Mouse (Mus musculus) gastrocnemius, adult 18-20 months (tissue): Measurements from ENCODE around the gene Cdipt. TPM values are rescaled to one million over a fixed set of nuclear protein-coding genes. Genes with fewer than 3 reads are reported as not detected.

ENCODE experiments used
- DNase-seq: peaks from one replicate; pipeline ENCODE4 v3.0.0; 2021; ENCODE audit warnings: low spot score
- long read RNA-seq, 2 experiments: library from polyadenylated mRNA; stranded (forward); transcript quantifications; one replicate each; pipeline ENCODE4 v2.0.0; 2021
- total RNA-seq, 2 experiments: library from RNA; stranded (reverse); gene quantifications; 2 replicates each; pipeline ENCODE4 v1.2.3; 2021

The Cdipt gene
- 10 to 100 TPM; 30.7 to 31.5 TPM for total RNA-seq
- long read RNA-seq, experiment 1, transcript Cdipt-201 (6 exons, 1,974 nt), result major isoform, 69 of 77 reads
- long read RNA-seq, experiment 1, partial matches to known transcripts, result 2 of 77 reads
- long read RNA-seq, experiment 1, other reads (novel, unspliced or antisense), result 6 of 77 reads
- long read RNA-seq, experiment 2, transcript Cdipt-201 (6 exons, 1,974 nt), result major isoform, 42 of 55 reads
- long read RNA-seq, experiment 2, partial matches to known transcripts, result 1 of 55 reads
- long read RNA-seq, experiment 2, other reads (novel, unspliced or antisense), result 12 of 55 reads

GRCm38 (mm10) chr7:126975893-126975949, at the start of gene Cdipt:
Cdipt (plus strand) TSS chr7:126975914.
- no peak for DNase-seq

- DNase-seq, result no peak
These were observed 49.4 kb upstream of the Cdipt start for GRCm38 (mm10) chr7:126926299-126926698.

DNA sequence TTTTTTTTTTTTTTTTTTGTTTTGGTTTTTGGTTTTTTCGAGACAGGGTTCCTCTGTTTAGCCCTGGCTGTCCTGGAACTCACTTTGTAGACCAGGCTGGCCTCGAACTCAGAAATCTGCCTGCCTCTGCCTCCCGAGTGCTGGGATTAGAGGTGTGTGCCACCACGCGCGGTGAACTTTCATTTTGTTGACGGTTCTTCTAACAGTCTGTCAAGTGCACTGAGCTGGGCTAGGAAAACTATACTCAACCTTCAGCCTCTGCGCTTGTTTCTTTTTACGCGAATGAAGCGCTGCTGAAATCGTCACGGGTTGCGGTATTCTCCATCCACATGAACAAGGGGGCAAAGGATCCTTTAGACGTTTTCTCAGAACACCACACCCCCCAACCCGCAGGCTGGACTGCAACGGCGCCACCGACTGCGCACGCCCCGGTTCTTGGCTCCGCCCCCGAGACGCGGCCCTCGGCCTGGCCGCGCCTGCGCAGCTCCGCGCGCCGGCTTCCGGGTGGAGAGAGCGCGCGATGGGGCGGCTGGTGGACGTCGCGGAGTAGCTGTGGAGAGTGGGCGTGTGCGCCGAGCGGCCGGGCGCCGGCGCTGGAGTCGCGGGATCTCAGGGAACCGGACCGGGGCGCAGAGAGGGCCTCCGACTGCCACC, 47.2 kb upstream of the Cdipt start, which contains the start of gene Kctd13:
TSS of gene Kctd13 (plus strand) at position 496 of the 654 bp plus-strand sequence.
- peak; percentile 92 for DNase-seq

GRCm38 (mm10) chr7:126929046-126929445, 46.7 kb upstream of the Cdipt start:
- no peak for DNase-seq

DNA sequence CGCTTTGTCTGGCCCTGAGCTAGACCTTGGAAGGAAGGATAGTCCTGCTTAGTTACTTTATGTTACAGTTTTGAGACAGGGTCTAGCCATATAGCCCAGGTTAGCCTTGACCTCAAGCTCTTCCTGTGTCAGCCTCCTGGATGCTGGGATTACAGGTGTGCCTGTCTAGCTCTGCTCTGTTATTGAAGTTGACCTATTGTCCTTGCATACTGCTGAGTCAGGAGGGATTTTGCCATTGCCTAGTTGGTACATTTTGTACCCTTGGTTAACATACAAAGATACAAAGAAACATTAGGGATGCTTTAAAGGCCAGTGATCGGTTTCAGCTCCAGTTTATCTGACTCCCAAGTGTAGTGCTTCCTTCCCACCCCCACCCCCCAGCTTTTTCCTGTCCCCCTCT, 43.1 kb upstream of the Cdipt start:
- DNase-seq, result no peak

GRCm38 (mm10) chr7:126941171-126941570, 34.5 kb upstream of the Cdipt start:
- no peak for DNase-seq

GRCm38 (mm10) chr7:126941801-126942200, 33.9 kb upstream of the Cdipt start:
- DNase-seq, result no peak

DNA sequence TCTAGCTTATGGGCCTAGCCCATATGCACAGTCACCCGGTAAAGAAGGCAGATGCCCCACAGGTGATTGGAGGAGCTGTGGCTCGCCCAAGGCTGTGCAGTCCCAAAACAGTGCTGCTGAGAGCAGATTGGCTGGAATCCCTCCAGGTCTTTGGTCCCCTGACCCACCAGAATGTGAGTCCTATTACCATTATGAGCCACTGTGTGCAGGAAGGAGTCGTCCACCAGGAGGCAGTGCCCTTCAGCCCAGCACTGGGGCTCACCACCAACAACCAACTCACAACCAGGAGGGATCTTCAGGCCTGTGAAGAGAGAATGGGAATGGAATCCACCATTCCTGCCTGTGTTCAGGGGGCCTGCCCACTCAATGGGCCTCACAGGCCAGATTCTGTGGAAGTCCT, 29.2 kb upstream of the Cdipt start:
- DNase-seq, result no peak

DNA sequence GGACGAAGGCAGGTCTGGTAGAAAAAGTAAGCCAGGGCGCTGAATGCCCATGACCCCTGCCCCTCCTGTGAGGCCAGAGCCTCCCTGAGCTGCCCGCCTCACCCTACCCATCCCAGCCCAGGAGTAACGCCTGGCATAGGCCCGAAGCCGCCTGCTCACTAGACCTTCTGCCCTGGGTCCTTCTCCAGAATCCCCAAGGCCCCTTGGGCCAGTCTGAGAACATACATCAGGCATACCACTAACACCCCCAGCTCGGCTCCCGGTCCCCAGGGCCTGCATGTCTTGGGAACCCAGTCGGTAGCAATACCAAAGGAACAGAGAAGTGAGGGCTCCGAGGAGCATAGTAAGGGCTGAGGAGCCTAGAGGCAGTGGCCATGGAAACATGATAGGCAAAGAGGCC, 27.1 kb upstream of the Cdipt start:
- no peak for DNase-seq

- DNase-seq, result no peak
These were observed 26.3 kb upstream of the Cdipt start, which contains the start of gene Asphd1 for GRCm38 (mm10) chr7:126949403-126949792. Asphd1 (minus strand) TSS chr7:126949582.

GRCm38 (mm10) chr7:126949793-126950646, 25.7 kb upstream of the Cdipt start, which contains the start of gene Sez6l2:
Sez6l2 (plus strand) TSS chr7:126950563.
- peak; percentile 83 for DNase-seq

DNA sequence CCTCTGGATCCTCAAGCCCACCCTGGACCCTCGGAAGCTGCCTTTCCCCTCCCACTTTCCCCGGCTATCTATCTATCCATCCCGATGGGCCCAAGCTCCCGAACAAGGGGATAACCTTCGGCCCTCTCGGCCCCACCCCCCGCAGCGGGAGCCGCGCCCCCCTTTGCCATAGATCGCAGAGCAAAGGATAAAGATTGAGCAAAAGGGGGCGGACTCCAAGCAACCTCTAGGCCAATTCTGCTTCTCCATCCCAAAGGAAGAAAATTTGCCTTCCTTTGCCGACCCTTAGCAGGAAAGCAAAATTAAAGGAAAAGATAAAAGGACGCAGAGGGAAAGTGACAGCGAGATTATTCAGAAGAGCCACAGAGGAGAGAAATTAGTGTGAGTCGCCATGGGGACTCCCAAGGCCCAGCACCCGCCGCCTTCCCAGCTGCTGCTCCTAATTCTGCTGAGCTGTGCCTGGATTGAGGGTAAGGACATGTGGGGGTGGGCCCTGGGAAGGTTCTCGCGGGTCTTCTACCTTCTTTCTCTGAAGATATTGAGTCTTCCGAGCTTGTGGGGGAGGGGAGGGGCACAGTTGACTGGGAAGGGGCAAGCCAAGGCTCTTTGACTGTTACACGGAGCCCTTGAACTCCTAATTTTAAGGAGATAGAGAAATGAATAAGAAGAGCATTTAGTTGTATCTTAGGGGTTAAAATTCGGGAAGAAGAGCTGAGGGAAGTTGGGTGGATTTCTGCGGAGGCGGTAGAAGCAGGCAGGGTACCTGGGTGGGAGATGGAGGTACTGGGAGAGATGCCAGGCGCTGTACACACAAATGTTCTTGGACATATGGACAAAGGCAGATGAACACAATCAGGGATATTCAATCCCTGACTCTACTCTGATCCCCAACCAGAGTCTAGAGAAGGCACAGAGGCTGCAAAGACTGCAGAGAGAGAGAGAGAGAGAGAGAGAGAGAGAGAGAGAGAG, 24.8 kb upstream of the Cdipt start:
- DNase-seq, result no peak

DNA sequence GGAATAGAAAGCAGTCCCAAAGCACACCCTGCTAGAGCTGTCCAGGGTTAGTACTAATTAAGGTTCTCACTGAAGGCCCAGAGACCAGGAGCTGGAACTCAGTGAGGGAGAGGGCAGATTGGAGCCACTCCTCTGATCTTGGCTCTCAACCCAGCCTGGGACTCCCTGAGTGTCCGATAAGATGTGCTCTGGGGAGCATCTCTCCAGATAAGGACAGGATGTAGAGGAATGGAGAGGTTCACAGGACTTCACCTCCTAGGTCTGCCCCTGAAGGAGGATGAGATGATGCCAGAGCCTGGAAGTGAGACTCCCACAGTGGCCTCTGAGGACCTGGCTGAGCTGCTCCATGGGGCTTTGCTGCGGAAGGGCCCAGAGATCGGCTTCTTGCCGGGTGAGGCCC, 24.0 kb upstream of the Cdipt start:
- no peak for DNase-seq

- DNase-seq, result no peak
These were observed 23.1 kb upstream of the Cdipt start for GRCm38 (mm10) chr7:126952646-126953045.

GRCm38 (mm10) chr7:126955125-126955524, 20.6 kb upstream of the Cdipt start:
- no peak for DNase-seq

DNA sequence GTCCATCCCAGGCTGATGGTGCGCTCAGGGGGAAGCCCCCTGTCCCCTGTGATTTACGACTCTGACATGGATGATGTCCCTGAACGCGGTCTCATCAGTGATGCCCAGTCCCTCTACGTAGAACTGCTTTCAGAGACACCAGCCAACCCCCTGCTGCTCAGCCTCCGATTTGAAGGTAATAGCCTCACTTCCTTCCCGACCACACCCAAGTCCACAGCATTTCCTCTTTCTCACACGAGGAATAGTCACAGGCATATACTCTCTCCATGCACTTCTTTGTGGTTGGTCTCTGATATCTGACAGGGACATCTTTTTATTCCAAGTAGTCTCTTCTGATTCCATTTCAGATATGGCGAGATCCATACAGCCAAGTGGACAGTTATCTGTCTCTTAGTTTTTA, 15.9 kb upstream of the Cdipt start:
- DNase-seq, result no peak

DNA sequence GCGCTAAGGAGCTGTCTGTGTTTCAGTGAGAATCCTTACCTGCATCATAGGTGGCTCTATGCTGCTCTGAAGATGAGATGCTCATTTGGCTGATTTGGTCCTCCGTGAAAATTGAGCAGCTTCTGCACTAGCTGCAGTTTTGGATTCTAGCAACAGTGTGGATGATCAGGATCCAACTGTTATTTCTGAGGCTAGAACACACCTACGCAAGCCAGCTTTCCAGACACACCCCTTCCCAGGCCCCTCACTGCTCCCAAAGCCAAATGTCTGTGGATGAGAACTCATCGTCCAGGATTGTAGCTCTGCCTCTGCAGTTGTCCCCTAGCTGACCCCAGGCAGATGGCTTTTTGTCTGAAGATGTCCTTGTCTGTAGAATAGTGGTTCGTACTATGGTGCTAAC, 14.6 kb upstream of the Cdipt start:
- no peak for DNase-seq

- no peak for DNase-seq
These were observed 13.7 kb upstream of the Cdipt start for GRCm38 (mm10) chr7:126961965-126962364.

- no peak for DNase-seq
These were observed 12.0 kb upstream of the Cdipt start for GRCm38 (mm10) chr7:126963548-126964286.

DNA sequence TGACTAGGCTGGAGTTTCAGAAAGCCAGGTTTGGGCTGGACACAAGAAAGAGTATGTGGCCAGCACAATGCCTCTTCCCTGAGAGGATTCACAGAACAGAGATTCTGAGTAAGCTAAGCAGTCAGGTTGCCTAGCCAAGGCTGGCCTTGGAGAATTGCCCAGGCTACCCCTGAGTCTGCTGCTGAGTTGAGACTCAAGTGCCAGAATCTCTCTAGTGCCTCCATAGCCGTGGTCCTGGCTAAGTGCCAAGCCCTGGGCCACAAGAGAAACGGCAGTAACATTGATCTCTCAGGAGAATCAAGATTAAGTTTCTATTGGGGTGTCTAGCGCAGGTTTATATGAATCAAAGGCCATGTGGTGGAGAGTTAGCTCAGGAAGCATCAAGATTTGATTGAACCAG, 10.1 kb upstream of the Cdipt start:
- no peak for DNase-seq

DNA sequence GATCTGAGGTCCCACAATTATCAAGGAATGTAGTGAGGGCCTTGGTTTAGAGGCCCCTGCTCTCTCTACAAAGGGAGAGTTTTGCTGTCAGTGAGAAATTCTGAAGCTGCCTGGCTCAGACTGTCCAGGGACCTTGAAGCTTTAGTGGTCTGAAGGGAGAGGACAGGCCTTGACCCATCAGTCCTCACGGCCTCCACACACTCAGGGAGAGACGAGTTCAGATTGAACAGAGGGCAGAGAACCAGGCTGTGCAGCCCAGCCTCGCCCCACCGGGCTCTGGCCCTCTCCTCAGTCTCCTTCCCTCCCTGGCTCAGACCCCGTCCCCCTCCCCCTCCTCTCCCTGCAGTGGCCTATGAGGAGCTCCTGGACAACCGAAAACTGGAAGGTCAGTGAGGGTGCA, 8.4 kb upstream of the Cdipt start:
- DNase-seq, result no peak
